Mouse (Mus musculus) liver, embryonic 12.5 days (tissue): ENCODE measurements around the gene Rcbtb2. TPM values are rescaled to one million over a fixed set of nuclear protein-coding genes. Genes with fewer than 3 reads are reported as not detected.

Experiments
- ATAC-seq: fragments of 200-750 bp; cut with Nextera tagmentation; 2 replicates; pipeline ENCODE4 v1.8.0; 2017; ENCODE audit warnings: moderate number of reproducible peaks, mild to moderate bottlenecking, moderate library complexity
- H3K27ac ChIP-seq: fragments of 300-500 bp; sonication (generic); 2 replicates; pipeline ENCODE4 v1.5.1; 2016; ENCODE audit warnings: mild to moderate bottlenecking
- H3K27me3 ChIP-seq: fragments of 300-500 bp; sonication (generic); replicated peaks from 2 replicates; pipeline ENCODE4 v1.6.1; 2016; ENCODE audit warnings: mild to moderate bottlenecking, moderate library complexity
- H3K36me3 ChIP-seq: fragments of 300-500 bp; sonication (generic); 2 replicates; pipeline ENCODE4 v1.6.1; 2016; ENCODE audit warnings: mild to moderate bottlenecking, moderate library complexity
- H3K4me1 ChIP-seq: fragments of 300-500 bp; sonication (generic); 2 replicates; pipeline ENCODE4 v1.6.1; 2016
- H3K4me2 ChIP-seq: fragments of 300-500 bp; sonication (generic); 2 replicates; pipeline ENCODE4 v1.6.1; 2016; ENCODE audit warnings: mild to moderate bottlenecking, moderate library complexity
- H3K4me3 ChIP-seq: fragments of 300-500 bp; sonication (generic); 2 replicates; pipeline ENCODE4 v1.5.1; 2016; ENCODE audit warnings: mild to moderate bottlenecking, moderate library complexity
- H3K9ac ChIP-seq: fragments of 300-500 bp; sonication (generic); 2 replicates; pipeline ENCODE4 v1.6.1; 2016; ENCODE audit warnings: mild to moderate bottlenecking, moderate library complexity
- H3K9me3 ChIP-seq: fragments of 300-500 bp; sonication (generic); replicated peaks from 2 replicates; pipeline ENCODE4 v1.6.1; 2016; ENCODE audit warnings: mild to moderate bottlenecking, moderate library complexity
- WGBS: fragments of 180-500 bp; shearing (Covaris S2); methylation state at CpG from one replicate; pipeline ENCODE4 v1.1.7; 2016; ENCODE audit not compliant: insufficient replicate concordance; 5-methylcytosine and 5-hydroxymethylcytosine counted together
- polyA plus RNA-seq: library from polyadenylated mRNA; unstranded; fragments of >200 nt; fragmentation: Nextera tagmentation; extraction: Ambion mirVana; gene quantifications from 2 replicates; pipeline ENCODE4 v1.2.1, GENCODE M21; 2016

The Rcbtb2 gene
- polyA plus RNA-seq, 1 experiment from 2014 or later: 28.9 TPM

DNA sequence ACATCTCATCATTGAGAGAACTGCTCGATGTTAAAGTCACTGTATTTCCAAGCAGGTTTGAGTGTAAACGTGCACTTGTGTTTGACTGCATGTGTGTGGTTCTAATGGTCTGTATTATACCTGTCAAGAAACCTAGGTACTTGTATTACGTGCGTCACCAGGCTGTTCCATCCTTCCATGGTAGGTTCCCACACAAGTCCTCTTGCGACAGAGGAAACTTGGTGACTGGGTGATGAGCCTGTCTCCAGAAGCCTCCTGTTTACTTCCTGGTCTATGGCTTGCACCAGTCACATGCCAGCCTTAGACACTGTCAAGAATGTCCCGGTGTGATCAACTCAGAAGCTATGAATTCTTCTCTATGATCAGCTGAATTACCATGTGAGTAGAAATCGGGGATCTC is 15.6 kb downstream of the Rcbtb2 start:
- Histone ChIP-seq H3K4me1 (peaks cover 20% of the 10 kb centered on the region), H3K4me2 (no peak overlapping the region), H3K36me3 (no peaks in the 10 kb centered on the region), H3K27me3 (no peaks in the 10 kb centered on the region), H3K27ac (no peak overlapping the region), H3K9ac (no peak overlapping the region), H3K4me3 (no peak overlapping the region), H3K9me3 (no peaks in the 10 kb centered on the region)
- no peak for ATAC-seq
- WGBS: 71% methylated on average over 7 of the region's 7 CpGs

DNA sequence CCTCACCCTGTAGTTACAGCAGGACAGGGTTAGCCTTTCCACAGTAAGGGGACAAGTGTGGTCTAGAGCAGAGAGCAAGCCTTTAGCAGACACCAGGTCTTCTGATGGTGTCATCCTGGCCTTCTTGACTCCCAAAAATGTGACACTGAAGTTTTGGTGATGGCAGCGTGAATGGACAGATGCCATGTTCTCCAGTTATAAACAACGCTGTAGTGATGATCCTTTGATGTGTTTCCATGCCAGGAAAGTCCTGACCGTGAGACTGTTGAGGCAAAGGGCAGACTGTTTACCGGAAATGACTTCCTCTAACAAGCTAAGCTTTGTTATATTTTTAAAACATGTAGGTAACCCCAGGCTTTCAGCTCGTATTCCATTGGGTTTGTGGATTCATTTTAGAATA is 17.0 kb downstream of the Rcbtb2 start:
- ATAC-seq: no peak
- Histone ChIP-seq H3K4me2 (no peak overlapping the region), H3K4me1 (peaks cover 31% of the 10 kb centered on the region), H3K4me3 (no peak overlapping the region), H3K36me3 (no peaks in the 10 kb centered on the region), H3K9ac (no peak overlapping the region), H3K27ac (no peak overlapping the region), H3K27me3 (no peaks in the 10 kb centered on the region), H3K9me3 (no peaks in the 10 kb centered on the region)
- WGBS: 63% methylated on average over 5 of the region's 5 CpGs

DNA sequence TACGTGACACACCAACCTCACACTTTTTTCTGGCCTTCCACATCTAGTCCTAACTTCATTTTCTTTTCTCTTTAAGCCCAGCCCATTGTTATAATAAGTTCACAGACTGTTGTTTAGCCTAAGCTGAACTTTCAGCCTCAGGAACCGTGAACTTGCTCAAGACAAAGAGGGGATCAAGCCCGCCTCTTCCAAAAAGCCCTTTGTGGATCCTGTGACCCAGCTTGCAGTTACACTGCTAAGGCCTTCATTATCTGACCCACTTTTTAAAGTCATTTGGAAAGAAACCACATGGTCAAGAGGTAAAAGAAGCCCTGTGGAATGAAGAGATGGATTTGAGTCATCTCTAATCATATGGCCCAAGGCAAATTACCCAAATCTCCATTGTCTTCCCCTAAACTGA is 19.0 kb downstream of the Rcbtb2 start:
- peaks cover 35% of the 10 kb centered on the region for H3K4me1 ChIP-seq
- no peak overlapping the region for H3K27ac ChIP-seq
- H3K27me3 ChIP-seq: no peaks in the 10 kb centered on the region
- H3K9ac ChIP-seq: no peak overlapping the region
- no peak overlapping the region for H3K4me3 ChIP-seq
- no peak overlapping the region for H3K4me2 ChIP-seq
- H3K9me3 ChIP-seq: no peaks in the 10 kb centered on the region
- WGBS: 81% methylated on average over 3 of the region's 3 CpGs
- no peak for ATAC-seq
- peaks cover 6% of the 10 kb centered on the region; the same call in 1 of the 2 replicates for H3K36me3 ChIP-seq

DNA sequence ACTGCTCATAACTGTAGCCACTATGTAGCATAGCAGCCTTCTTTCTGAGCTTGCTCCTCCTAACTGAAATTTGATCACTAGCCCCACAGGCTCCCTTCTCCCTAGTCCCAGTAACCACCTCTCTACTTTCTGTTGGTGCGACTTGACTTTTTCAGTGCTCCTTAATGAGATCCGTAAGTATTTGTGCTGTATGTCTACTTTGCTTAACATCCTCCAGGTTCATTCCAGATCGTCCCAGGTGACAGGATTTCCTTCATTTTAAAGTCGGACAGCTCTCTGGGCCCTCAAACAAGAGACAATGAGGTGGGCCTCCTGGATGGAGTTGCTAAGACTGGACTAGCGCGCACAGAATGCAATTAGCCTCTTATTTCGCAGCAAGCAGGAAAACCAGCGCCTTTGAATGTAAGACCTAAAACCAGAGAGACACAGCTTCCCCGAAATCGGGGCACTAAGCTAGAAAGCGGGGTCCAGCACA is 19.6 kb downstream of the Rcbtb2 start:
- Histone ChIP-seq H3K4me2 (peak overlapping the region; percentile 92), H3K4me3 (peak overlapping the region; percentile 78), H3K27me3 (no peaks in the 10 kb centered on the region), H3K36me3 (peaks cover 6% of the 10 kb centered on the region; the same call in 1 of the 2 replicates), H3K9ac (peak overlapping the region; percentile 89), H3K9me3 (no peaks in the 10 kb centered on the region), H3K4me1 (peaks cover 32% of the 10 kb centered on the region), H3K27ac (peak overlapping the region; percentile 89)
- WGBS: 8% methylated on average over 11 of the region's 11 CpGs
- no peak for ATAC-seq

DNA sequence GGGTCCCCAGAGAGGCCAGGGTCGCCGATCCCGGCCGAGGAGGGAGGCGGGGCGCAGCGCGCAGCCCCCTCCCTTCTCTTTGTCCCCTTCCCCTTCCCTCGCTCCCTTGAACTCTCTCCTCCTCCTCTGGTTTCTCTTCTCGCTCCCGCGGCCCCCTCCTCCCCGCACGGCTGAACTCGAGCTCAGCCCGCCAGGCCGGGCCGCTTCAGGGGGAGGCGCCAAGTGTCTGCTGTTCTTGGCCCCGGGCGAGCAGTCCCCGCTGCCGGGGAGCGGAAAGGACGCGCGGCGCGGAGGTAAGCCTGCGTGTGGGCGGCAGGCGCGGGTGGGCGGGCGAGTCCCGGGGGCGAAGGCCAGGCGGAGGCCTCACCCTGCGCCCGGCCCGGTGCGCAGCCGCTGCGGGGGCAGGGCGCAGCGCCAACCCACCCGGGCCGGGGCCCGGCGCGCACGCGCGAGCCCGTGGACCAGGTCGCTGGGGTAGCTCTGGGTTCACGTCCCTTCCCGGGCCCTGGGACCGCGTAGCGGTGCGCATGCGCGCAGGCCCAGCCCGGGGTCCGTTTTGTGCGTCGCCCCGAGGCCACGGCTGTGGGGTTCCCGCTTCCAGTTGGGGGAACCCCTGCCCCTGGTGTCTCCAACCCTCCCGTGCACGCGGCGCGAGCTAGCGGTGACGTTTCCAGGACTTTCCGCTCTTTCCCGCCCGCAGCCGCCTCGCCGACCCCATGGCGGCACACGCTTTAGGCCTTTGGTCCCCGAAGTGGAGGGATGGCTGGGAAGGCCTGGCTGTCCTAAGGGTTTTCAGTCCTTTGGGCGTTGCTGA is 20.3 kb downstream of the Rcbtb2 start:
- ATAC-seq: peak; percentile 85
- Histone ChIP-seq H3K4me3 (peak overlapping the region; percentile 78), H3K36me3 (peaks cover 6% of the 10 kb centered on the region; the same call in 1 of the 2 replicates), H3K27ac (peak overlapping the region; percentile 89), H3K4me2 (peak overlapping the region; percentile 92), H3K27me3 (no peaks in the 10 kb centered on the region), H3K9me3 (no peaks in the 10 kb centered on the region), H3K9ac (peak overlapping the region; percentile 89), H3K4me1 (peaks cover 29% of the 10 kb centered on the region)
- under 1% methylated on average over 80 of the region's 88 CpGs for WGBS

DNA sequence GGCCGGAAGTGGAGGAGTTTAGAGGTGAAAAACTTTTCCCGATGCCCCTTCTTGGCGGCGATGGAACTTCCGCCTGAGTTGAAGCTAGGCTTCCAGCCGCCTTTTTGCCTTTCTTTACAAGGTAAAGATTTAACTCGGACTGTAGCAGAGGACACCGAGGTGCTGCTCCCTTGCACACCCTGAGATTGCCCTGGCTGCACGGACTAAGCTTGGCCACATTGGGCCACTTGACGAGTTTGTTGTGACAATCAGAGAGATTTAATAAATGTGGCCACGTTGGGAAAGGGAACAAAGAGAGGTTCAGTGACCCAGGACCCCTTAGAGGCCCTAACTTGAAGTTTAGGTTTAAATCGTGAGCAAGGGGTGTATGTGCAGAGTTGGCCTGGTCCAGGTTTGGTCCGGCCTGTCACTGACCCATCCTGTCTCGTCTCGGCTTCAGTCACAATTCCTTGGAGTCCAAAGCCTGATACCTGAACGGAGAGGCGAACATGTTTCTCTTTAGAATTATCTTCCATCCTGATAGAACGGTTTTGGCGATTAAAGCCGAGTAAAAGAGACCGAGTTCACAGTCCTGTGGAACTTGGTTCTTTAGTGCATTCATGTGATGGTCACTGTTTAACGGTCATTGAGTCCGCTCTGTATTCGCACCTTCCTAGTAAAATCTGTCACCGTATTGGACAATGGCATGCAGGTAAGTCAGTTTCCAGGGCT is 21.0 kb downstream of the Rcbtb2 start:
- H3K9me3 ChIP-seq: no peaks in the 10 kb centered on the region
- peak overlapping the region; percentile 89 for H3K9ac ChIP-seq
- no peaks in the 10 kb centered on the region for H3K27me3 ChIP-seq
- peaks cover 29% of the 10 kb centered on the region for H3K4me1 ChIP-seq
- 0 out of 2 replicates have a peak, but pooled peaks have one; percentile 13 for ATAC-seq
- H3K36me3 ChIP-seq: peaks cover 6% of the 10 kb centered on the region; the same call in 1 of the 2 replicates
- peak overlapping the region; percentile 92 for H3K4me2 ChIP-seq
- H3K27ac ChIP-seq: peak overlapping the region; percentile 89
- 38% methylated on average over 25 of the region's 25 CpGs for WGBS
- H3K4me3 ChIP-seq: peak overlapping the region; percentile 78

DNA sequence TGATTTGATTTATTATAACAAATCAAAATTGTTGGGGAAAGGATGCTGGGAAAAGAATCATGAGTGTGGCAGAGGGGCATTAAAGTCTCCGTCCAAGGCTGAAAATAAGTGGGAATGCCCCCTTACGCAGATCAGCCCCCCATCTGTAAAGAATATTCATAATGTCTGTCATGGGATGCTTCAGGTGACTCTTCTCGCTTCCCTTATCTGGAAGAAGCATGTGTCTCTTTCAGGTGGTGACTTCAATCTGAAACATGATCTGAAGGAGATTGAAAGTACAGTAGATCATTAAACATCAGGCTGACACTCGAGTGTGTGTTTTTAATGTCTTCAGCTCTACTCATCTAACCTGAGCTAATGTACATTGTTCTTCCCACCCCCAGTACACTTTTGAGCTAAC is 22.7 kb downstream of the Rcbtb2 start:
- Histone ChIP-seq H3K27me3 (no peaks in the 10 kb centered on the region), H3K9me3 (no peaks in the 10 kb centered on the region), H3K9ac (no peak overlapping the region), H3K36me3 (peaks cover 6% of the 10 kb centered on the region; the same call in 1 of the 2 replicates), H3K4me1 (peaks cover 29% of the 10 kb centered on the region), H3K4me3 (no peak overlapping the region), H3K27ac (no peak overlapping the region), H3K4me2 (no peak overlapping the region)
- ATAC-seq: no peak
- WGBS: 79% methylated on average over 4 of the region's 4 CpGs

DNA sequence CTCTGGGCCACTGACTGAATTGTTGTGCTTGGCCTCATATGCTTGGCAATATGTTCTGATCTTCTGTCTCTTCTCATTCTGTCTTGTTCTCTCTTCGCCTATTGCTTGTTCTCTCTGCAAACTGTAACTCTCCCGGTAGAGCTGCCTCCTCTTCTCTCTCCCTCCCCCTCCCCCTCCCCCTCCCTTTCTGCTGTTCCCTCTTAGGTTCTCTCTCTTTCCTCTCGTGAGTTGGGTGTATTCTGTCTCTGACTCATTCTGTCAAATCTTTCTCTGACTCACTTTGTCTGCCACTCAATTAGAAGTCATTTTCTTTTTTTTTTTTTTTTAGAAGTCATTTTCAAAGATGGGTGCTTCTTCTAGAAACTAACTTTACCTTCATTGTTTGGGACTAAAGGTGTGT is 23.9 kb downstream of the Rcbtb2 start:
- H3K4me3 ChIP-seq: no peak overlapping the region
- no peak overlapping the region for H3K9ac ChIP-seq
- 38% methylated on average over 3 of the region's 3 CpGs for WGBS
- peaks cover 28% of the 10 kb centered on the region for H3K4me1 ChIP-seq
- H3K4me2 ChIP-seq: no peak overlapping the region
- H3K27ac ChIP-seq: no peak overlapping the region
- H3K9me3 ChIP-seq: no peaks in the 10 kb centered on the region
- no peak for ATAC-seq
- H3K36me3 ChIP-seq: peaks cover 6% of the 10 kb centered on the region; the same call in 1 of the 2 replicates
- H3K27me3 ChIP-seq: no peaks in the 10 kb centered on the region

DNA sequence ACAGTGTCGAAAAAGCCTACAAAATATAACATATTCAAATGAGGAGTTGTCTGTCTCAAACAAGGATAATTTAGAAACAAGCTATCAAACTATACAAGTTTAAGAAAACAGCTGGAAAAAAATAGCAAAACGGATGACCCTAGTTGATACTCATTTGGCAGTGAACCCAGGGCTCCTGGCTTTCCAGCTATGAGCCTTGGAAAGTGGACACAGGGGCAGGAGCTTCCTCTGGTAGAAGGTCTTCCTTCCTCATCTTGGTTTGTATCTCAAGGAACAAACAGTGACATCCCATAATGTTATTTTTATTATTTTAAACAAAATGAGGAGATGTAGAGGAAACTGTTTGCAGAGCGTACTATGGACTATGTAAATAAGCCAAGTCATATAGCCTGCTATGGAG is 25.3 kb downstream of the Rcbtb2 start:
- Histone ChIP-seq H3K27ac (no peak overlapping the region), H3K27me3 (no peaks in the 10 kb centered on the region), H3K9ac (no peak overlapping the region), H3K4me2 (no peak overlapping the region), H3K4me3 (no peak overlapping the region), H3K4me1 (peaks cover 16% of the 10 kb centered on the region), H3K9me3 (no peaks in the 10 kb centered on the region), H3K36me3 (peaks cover 6% of the 10 kb centered on the region; the same call in 1 of the 2 replicates)
- no peak for ATAC-seq
- WGBS: 64% methylated on average over 3 of the region's 3 CpGs

DNA sequence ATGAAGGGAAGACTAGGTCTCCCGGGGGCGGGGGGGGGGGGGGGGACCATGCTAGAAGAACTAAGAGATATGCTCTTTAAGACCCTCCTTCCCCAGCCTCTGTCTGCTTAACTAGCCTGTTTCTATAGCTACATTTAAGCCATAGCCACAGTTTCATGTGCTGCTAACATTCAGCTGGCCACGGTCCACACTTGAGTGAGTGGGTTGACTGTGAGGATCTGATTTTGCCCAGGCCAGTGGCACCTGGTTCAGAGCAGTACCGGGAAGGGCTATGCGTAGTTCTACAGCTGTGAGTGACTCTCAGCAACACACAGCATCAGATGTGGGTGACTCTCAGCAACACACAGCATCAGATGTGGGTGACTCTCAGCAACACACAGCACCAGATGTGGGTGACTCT is 38.5 kb downstream of the Rcbtb2 start:
- H3K9ac ChIP-seq: no peak overlapping the region
- H3K36me3 ChIP-seq: peaks cover 30% of the 10 kb centered on the region
- H3K4me1 ChIP-seq: no peaks in the 10 kb centered on the region
- H3K27me3 ChIP-seq: no peaks in the 10 kb centered on the region
- 86% methylated on average over 4 of the region's 5 CpGs for WGBS
- no peak overlapping the region for H3K4me2 ChIP-seq
- H3K4me3 ChIP-seq: no peak overlapping the region
- H3K9me3 ChIP-seq: no peaks in the 10 kb centered on the region
- no peak overlapping the region for H3K27ac ChIP-seq
- no peak for ATAC-seq

DNA sequence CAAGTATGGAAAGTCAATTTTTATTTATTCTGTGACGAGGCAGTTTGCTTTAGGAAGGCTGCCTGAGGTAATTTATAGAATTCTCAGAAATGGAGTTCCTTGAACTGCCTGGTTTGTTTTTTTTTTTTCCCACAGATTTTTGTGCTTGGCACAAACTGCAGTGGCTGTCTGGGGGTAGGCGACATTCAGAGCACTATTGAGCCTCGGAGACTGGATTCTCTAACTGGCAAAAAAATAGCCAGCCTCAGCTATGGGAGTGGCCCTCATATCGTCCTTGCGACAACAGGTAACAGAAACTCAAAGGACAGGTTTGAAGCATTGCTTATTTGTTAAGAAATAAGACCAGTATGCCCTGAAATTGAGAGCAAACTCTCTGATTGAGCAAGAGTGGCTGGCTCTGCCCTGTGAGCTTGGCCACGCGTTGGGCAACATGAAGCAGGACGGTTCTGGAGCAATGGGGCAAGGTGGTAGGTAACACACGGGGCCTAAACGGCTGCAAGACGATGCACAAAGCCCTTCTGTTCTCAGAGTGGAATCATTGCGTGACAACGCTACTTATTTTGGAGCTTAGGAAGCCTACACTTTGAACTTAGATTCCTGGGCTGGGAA is 39.5 kb downstream of the Rcbtb2 start:
- H3K4me2 ChIP-seq: no peak overlapping the region
- H3K36me3 ChIP-seq: peaks cover 36% of the 10 kb centered on the region
- no peak overlapping the region for H3K27ac ChIP-seq
- no peak overlapping the region for H3K9ac ChIP-seq
- no peak for ATAC-seq
- H3K9me3 ChIP-seq: no peaks in the 10 kb centered on the region
- 77% methylated on average over 13 of the region's 13 CpGs for WGBS
- H3K4me3 ChIP-seq: no peak overlapping the region
- H3K27me3 ChIP-seq: no peaks in the 10 kb centered on the region
- H3K4me1 ChIP-seq: no peaks in the 10 kb centered on the region
